Mouse (Mus musculus) heart, postnatal 36 days (tissue): Measurements from ENCODE around the gene Pde2a. TPM values are rescaled to one million over a fixed set of nuclear protein-coding genes. Genes with fewer than 3 reads are reported as not detected.
"Not testable (repeated sequence)": the region's sequence is repeated elsewhere in the genome, so short reads cannot be mapped to it uniquely, and the experiment has no call there.

Source experiments
- DNase-seq, 2 experiments: peaks; one replicate each; pipeline ENCODE4 v3.0.0; 2021 to 2022
- intact Hi-C: fragments of 180-260 bp; cut with DNase I; formaldehyde crosslinking; loops from one replicate; pipeline ENCODE4 v1.15.1; 2025
- microRNA-seq, 2 experiments: library from miRNA; unstranded; fragments of <30 nt; microRNA quantifications; one replicate each; pipeline ENCODE4 v1.2.0; 2021; ENCODE audit warnings: borderline number of aligned reads in 2 of 2
- total RNA-seq, 2 experiments: library from RNA; stranded (reverse); gene quantifications; 2 replicates each; pipeline ENCODE4 v1.2.3; 2021

Pde2a gene
- total RNA-seq, 2 experiments from 2014 or later: 51.8 to 74.3 TPM

- intact Hi-C loops: loop anchor here (1.0 to 5.0 kb wide), 4 partner anchors 39 to 128 kb away; no protein-coding TSS in a partner anchor
These were observed 120.2 kb downstream of the Pde2a start for GRCm38 (mm10) chr7:101541734-101542133.

GRCm38 (mm10) chr7:101547651-101548050 is 126.2 kb downstream of the Pde2a start:
- intact Hi-C loops: no loop called here
- DNase-seq: no peak

More at GRCm38 (mm10) chr7:101541734-101542133, 120.2 kb downstream of the Pde2a start:
- DNase-seq: no peak

GRCm38 (mm10) chr7:101549266-101549665 is 127.8 kb downstream of the Pde2a start:
- no peak for DNase-seq
- intact Hi-C loops: no loop called here

- intact Hi-C loops: no loop called here
- no peak for DNase-seq
These were observed 129.4 kb downstream of the Pde2a start for GRCm38 (mm10) chr7:101550686-101551485.

DNA sequence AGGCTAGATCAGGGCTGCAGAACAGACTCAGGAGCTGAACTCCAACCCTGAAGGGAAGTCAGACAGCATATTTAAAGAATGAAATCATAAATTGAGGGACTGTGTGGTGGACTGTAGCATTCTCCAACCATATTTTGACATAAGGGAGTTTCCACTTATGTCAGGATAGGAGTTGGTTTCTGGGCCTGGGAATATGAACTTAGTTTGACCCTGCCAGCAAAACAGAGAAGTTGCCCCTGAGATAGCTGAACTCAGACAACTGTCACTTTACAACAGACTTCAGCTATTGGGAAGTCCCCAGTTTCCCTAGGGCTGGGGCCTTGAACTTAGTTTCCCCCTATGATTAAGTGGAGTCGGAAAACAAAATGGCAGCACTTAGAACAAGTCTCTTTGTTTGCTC is 130.0 kb downstream of the Pde2a start:
- intact Hi-C loops: no loop called here
- no peak for DNase-seq

GRCm38 (mm10) chr7:101555473-101555872 is 134.0 kb downstream of the Pde2a start:
- intact Hi-C loops, DNase-seq: not testable (repeated sequence)

GRCm38 (mm10) chr7:101557391-101557790 is 135.9 kb downstream of the Pde2a start:
- intact Hi-C loops: loop anchor here (1.0 kb wide), 1 partner anchor 26 kb away; no protein-coding TSS in a partner anchor

GRCm38 (mm10) chr7:101559393-101559792 is 137.9 kb downstream of the Pde2a start:
- intact Hi-C loops, DNase-seq: not testable (repeated sequence)

More at GRCm38 (mm10) chr7:101557391-101557790, 135.9 kb downstream of the Pde2a start:
- DNase-seq: no peak

Small RNA genes lying within 50 kb of the gene (microRNA-seq; reads per million reads assigned to microRNA genes)
- gene Mir139: 31,626 to 62,401 reads per million in 2 experiments

Other genes with a start within 250 kb of the Pde2a start
- gene Atg16l2, start 119.4 kb upstream of the Pde2a start, total RNA-seq: 10 to 100 TPM in 1 of 2 experiments, 1 to 10 TPM in 1; 8.6 to 12.7 TPM
- 10 to 100 TPM; 48.3 to 61.3 TPM for gene Stard10, start 104.6 kb upstream of the Pde2a start, total RNA-seq
- gene Arap1, start 73.6 kb upstream of the Pde2a start, total RNA-seq: 10 to 100 TPM; 28.7 to 33.9 TPM
- gene Gm45837, start 10.8 kb upstream of the Pde2a start, total RNA-seq: not detected
- gene Art2b, start 163.9 kb downstream of the Pde2a start, total RNA-seq: not detected
- gene Clpb, start 241.9 kb downstream of the Pde2a start, total RNA-seq: 10 to 100 TPM; 71.6 to 81.0 TPM